Mouse (Mus musculus) heart, embryonic 12.5 days (tissue): ENCODE data around the gene Rbm26. TPM values are rescaled to one million over a fixed set of nuclear protein-coding genes. Genes with fewer than 3 reads are reported as not detected.

Source experiments
- ATAC-seq: fragments of 200-750 bp; cut with Nextera tagmentation; 2 replicates; pipeline ENCODE4 v1.8.0; 2017; ENCODE audit warnings: moderate TSS enrichment, moderate library complexity; ENCODE audit not compliant: insufficient number of reproducible peaks, low FRiP score
- H3K27ac ChIP-seq: fragments of 300-500 bp; sonication (generic); 2 replicates; pipeline ENCODE4 v1.5.1; 2016; ENCODE audit warnings: mild to moderate bottlenecking, moderate library complexity; ENCODE audit not compliant: poor library complexity, severe bottlenecking
- H3K27me3 ChIP-seq: fragments of 300-500 bp; sonication (generic); replicated peaks from 2 replicates; pipeline ENCODE4 v1.6.1; 2016; ENCODE audit warnings: mild to moderate bottlenecking, moderate library complexity
- H3K36me3 ChIP-seq: fragments of 300-500 bp; sonication (generic); 2 replicates; pipeline ENCODE4 v1.6.1; 2016; ENCODE audit warnings: mild to moderate bottlenecking, moderate library complexity
- H3K4me1 ChIP-seq: fragments of 300-500 bp; sonication (generic); replicated peaks from 2 replicates; pipeline ENCODE4 v1.6.1; 2016; ENCODE audit warnings: mild to moderate bottlenecking
- H3K4me2 ChIP-seq: fragments of 300-500 bp; sonication (generic); 2 replicates; pipeline ENCODE4 v1.6.1; 2016; ENCODE audit warnings: mild to moderate bottlenecking, moderate library complexity
- H3K4me3 ChIP-seq: fragments of 300-500 bp; sonication (generic); 2 replicates; pipeline ENCODE4 v1.5.1; 2016; ENCODE audit warnings: mild to moderate bottlenecking
- H3K9ac ChIP-seq: fragments of 300-500 bp; sonication (generic); 2 replicates; pipeline ENCODE4 v1.6.1; 2016; ENCODE audit warnings: mild to moderate bottlenecking, moderate library complexity
- H3K9me3 ChIP-seq: fragments of 300-500 bp; sonication (generic); replicated peaks from 2 replicates; pipeline ENCODE4 v1.6.1; 2016; ENCODE audit warnings: mild to moderate bottlenecking, moderate library complexity
- WGBS: fragments of 180-500 bp; shearing (Covaris S2); methylation state at CpG from one replicate; pipeline ENCODE4 v1.1.7; 2016; 5-methylcytosine and 5-hydroxymethylcytosine counted together
- polyA plus RNA-seq: library from polyadenylated mRNA; unstranded; fragments of >200 nt; fragmentation: Nextera tagmentation; extraction: Ambion mirVana; gene quantifications from 2 replicates; pipeline ENCODE4 v1.2.1, GENCODE M21; 2016

Rbm26 gene
- polyA plus RNA-seq, 1 experiment from 2014 or later: 25.6 TPM

DNA sequence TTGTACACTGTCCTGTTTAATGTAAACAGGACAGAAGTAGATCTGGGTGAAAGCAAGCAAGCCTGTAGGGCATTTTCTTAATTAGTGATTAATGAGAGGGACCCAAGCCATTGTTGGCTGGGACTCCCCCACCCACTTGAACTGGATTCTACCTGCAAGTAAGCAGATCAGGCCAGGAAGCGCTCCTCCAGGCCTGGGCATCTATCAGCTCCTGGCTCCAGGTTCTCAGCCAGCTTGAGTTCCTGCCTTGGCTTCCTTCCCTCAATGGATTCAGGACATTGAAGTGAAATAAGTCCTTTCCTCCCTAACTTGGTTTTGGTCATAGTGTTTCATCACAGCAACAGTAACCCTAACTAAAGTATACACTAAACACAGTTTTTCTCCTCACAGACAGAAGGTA, 9.9 kb downstream of the Rbm26 start:
- H3K9me3 ChIP-seq: no peaks in the 10 kb centered on the region
- no peak overlapping the region for H3K9ac ChIP-seq
- H3K4me2 ChIP-seq: no peak overlapping the region
- 87% methylated on average over 1 of the region's 1 CpGs for WGBS
- H3K27me3 ChIP-seq: no peaks in the 10 kb centered on the region
- no peak for ATAC-seq
- no peak overlapping the region for H3K27ac ChIP-seq
- H3K4me1 ChIP-seq: no peaks in the 10 kb centered on the region; the same call in 1 of the 2 replicates
- H3K36me3 ChIP-seq: no peaks in the 10 kb centered on the region
- no peak overlapping the region for H3K4me3 ChIP-seq

DNA sequence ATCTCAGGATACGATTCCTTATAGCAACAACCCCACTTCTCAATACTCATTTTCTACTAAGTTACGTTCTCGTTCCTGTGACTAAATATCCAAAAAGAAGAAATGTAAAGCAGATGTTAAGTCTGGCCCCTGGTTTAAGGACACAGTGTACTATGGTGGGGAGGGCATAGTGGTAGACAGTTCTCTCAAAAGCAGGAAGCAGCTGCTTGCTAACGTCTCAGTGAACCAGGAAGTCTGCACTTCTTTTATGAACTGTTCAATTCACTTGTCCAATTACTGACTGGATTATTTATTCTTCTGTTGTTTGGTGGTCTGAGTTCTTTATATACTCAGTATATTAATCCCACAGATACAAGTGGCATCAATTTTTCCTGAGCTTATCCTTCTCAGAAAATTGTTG, 12.3 kb downstream of the Rbm26 start:
- H3K4me3 ChIP-seq: no peak overlapping the region
- no peak overlapping the region for H3K27ac ChIP-seq
- no peaks in the 10 kb centered on the region for H3K27me3 ChIP-seq
- ATAC-seq: no peak
- peaks cover 3% of the 10 kb centered on the region; the same call in 1 of the 2 replicates for H3K4me1 ChIP-seq
- no peaks in the 10 kb centered on the region for H3K9me3 ChIP-seq
- no peak overlapping the region for H3K9ac ChIP-seq
- 75% methylated on average over 4 of the region's 4 CpGs for WGBS
- H3K36me3 ChIP-seq: no peaks in the 10 kb centered on the region
- H3K4me2 ChIP-seq: no peak overlapping the region

DNA sequence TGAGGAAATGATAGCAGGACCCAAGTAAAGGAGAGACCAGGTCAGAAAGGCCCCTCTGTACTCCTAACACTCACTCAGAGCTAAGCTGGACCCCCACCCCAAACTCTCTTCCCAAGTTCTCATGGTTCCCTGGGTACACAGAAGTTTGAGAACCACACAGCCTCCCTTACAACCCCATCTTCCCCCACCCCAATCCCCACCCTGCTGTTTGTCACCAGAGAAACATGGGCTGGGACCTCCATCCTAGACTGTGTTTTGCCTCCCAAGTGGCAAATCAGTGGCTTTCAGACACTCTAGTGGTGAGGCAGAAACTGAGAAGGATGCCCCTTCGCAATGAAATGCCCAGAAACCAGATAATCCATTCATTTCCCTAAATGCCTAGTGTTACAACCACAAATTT, 15.8 kb downstream of the Rbm26 start:
- no peak for ATAC-seq
- H3K4me1 ChIP-seq: peaks cover 3% of the 10 kb centered on the region; the same call in 1 of the 2 replicates
- no peak overlapping the region for H3K4me2 ChIP-seq
- no peaks in the 10 kb centered on the region for H3K9me3 ChIP-seq
- H3K4me3 ChIP-seq: no peak overlapping the region
- H3K27ac ChIP-seq: no peak overlapping the region
- peaks cover 11% of the 10 kb centered on the region for H3K36me3 ChIP-seq
- 94% methylated on average over 1 of the region's 1 CpGs for WGBS
- H3K27me3 ChIP-seq: no peaks in the 10 kb centered on the region
- H3K9ac ChIP-seq: no peak overlapping the region

DNA sequence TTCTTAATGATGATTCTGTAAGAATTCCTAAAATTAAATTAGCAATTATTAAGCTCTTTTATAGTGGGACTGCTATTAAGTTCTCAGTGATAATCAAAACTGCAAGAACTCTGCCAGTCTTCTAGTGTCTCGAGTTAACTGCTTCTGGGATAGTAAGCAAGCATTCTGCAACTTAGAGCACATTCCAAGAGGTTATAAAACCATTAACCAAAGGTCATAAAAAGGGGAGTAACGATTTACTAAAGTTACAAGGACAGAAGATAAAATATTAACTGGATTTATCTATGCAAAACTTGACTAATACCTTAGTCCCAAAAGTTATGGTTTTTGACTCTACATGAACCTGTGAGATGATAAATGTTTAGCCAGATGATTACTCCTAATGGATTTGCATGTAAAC, 18.6 kb downstream of the Rbm26 start:
- H3K4me1 ChIP-seq: peaks cover 3% of the 10 kb centered on the region; the same call in 1 of the 2 replicates
- H3K36me3 ChIP-seq: peaks cover 14% of the 10 kb centered on the region
- no peak overlapping the region for H3K4me2 ChIP-seq
- no peaks in the 10 kb centered on the region for H3K27me3 ChIP-seq
- no peak overlapping the region for H3K4me3 ChIP-seq
- WGBS: 87% methylated on average over 2 of the region's 2 CpGs
- H3K9ac ChIP-seq: no peak overlapping the region
- H3K27ac ChIP-seq: no peak overlapping the region
- no peak for ATAC-seq
- no peaks in the 10 kb centered on the region for H3K9me3 ChIP-seq

DNA sequence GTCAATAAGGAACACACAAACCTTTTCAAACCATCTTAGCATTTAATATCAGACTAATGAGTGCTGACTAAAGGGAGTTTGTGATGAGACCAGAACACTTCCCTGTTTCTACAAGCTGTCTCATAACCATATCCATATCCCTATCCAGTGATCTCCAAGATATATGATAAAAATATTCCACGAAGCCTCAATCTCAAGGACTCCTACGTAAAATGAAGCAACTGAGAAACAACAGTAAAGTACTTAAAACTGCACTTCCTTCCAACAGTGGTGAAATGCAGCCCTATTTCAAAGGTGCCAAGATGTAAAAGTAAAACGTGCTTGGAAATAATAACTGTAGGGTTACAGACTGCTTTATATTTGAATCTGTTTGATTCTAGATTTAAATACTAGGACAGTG, 43.1 kb downstream of the Rbm26 start:
- H3K4me1 ChIP-seq: no peaks in the 10 kb centered on the region
- H3K4me3 ChIP-seq: no peak overlapping the region
- ATAC-seq: no peak
- WGBS: 88% methylated on average over 3 of the region's 3 CpGs
- no peak overlapping the region for H3K9ac ChIP-seq
- no peaks in the 10 kb centered on the region for H3K27me3 ChIP-seq
- peaks cover 25% of the 10 kb centered on the region for H3K36me3 ChIP-seq
- no peaks in the 10 kb centered on the region for H3K9me3 ChIP-seq
- no peak overlapping the region for H3K4me2 ChIP-seq
- H3K27ac ChIP-seq: no peak overlapping the region

DNA sequence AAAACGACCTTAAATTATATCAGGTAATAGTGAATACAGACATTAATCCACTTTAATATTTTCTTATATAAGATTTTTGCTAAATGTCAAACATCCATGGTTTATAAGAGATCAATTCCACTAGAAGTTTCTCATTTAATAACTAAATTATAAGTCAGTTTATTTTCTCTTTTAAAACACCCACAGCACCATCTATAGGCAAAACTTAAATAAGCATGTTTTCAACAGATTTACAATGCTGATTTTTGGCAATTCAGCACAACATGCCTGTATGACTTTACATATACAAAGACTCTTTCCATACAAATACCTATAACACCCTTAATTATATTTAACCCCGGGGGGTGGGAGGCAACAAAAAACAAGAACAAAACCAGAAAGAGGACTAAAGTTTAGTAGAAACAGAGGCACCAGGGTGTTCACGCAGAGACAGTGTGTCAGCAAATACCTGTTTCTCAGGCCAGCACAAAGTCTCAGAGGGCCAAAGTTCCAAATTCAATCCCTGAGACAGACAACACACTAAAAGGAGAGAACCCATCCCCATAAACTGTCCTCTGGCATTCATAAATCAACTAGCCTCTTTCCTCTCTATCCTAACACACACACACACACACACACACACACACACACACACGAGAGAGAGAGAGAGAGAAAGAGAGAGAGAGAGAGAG, 49.3 kb downstream of the Rbm26 start:
- H3K4me3 ChIP-seq: no peak overlapping the region
- no peaks in the 10 kb centered on the region for H3K4me1 ChIP-seq
- peaks cover 44% of the 10 kb centered on the region for H3K36me3 ChIP-seq
- H3K27me3 ChIP-seq: no peaks in the 10 kb centered on the region
- no peak overlapping the region for H3K27ac ChIP-seq
- H3K9ac ChIP-seq: no peak overlapping the region
- H3K4me2 ChIP-seq: no peak overlapping the region
- ATAC-seq: no peak
- H3K9me3 ChIP-seq: no peaks in the 10 kb centered on the region
- WGBS: 76% methylated on average over 4 of the region's 4 CpGs

- no peak overlapping the region for H3K4me2 ChIP-seq
- no peak for ATAC-seq
- no peak overlapping the region for H3K27ac ChIP-seq
- H3K9me3 ChIP-seq: no peaks in the 10 kb centered on the region
- no peak overlapping the region for H3K4me3 ChIP-seq
- no peaks in the 10 kb centered on the region for H3K4me1 ChIP-seq
- H3K27me3 ChIP-seq: no peaks in the 10 kb centered on the region
- no peak overlapping the region for H3K9ac ChIP-seq
- WGBS: 90% methylated on average over 9 of the region's 9 CpGs
- H3K36me3 ChIP-seq: peaks cover 51% of the 10 kb centered on the region
Observed at GRCm38 (mm10) chr14:105124513-105124912, 52.6 kb downstream of the Rbm26 start.

GRCm38 (mm10) chr14:105115402-105115801, 61.7 kb downstream of the Rbm26 start:
- no peaks in the 10 kb centered on the region for H3K27me3 ChIP-seq
- peaks cover 25% of the 10 kb centered on the region for H3K36me3 ChIP-seq
- no peak overlapping the region for H3K4me2 ChIP-seq
- no peak overlapping the region for H3K4me3 ChIP-seq
- 91% methylated on average over 2 of the region's 2 CpGs for WGBS
- no peaks in the 10 kb centered on the region for H3K4me1 ChIP-seq
- H3K27ac ChIP-seq: no peak overlapping the region
- no peak overlapping the region for H3K9ac ChIP-seq
- no peaks in the 10 kb centered on the region for H3K9me3 ChIP-seq
- no peak for ATAC-seq

DNA sequence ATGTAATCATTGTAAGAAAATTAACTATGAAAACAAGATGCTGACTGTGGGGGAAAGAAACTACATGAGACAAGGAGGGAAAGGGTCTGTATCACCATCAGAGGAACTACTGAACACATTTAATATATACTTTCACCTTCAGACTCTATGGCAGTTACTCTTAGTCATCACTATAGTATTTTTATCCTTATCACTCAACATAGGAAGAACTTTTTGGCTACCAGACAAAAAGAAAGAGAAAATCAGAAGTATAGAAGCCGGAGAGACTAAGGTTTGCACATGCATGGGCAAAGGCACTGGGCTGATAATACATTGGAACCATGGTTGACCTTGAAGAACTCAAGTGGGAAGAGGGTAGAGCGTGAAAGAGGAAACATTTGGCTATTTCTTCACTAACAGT, 70.9 kb downstream of the Rbm26 start:
- 87% methylated on average over 2 of the region's 2 CpGs for WGBS
- Histone ChIP-seq H3K27ac (no peak overlapping the region), H3K4me2 (no peak overlapping the region), H3K4me3 (no peak overlapping the region), H3K9ac (no peak overlapping the region), H3K4me1 (no peaks in the 10 kb centered on the region), H3K36me3 (peaks cover 10% of the 10 kb centered on the region; the same call in 1 of the 2 replicates), H3K27me3 (no peaks in the 10 kb centered on the region), H3K9me3 (no peaks in the 10 kb centered on the region)
- ATAC-seq: no peak

DNA sequence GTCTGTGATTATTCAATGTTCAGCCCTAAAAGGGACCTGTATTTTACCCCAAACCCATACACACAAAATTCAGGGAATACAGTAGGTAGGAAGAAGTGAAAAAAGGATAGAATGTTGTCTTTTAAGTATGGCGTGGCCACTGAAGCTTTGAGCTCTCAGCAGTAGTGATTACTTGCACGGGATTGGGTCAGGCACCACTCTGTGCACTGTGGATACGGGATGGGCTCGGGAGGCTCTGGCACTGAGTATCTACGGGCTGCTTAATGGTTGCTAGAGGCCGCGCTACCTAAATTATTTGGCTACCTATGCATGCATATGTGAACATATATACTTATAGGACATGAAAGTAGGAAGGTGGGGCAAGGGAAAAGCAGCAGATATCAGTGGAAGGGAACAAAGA, 78.3 kb downstream of the Rbm26 start:
- H3K9me3 ChIP-seq: no peaks in the 10 kb centered on the region
- no peak overlapping the region for H3K4me3 ChIP-seq
- H3K4me2 ChIP-seq: no peak overlapping the region
- H3K4me1 ChIP-seq: no peaks in the 10 kb centered on the region
- H3K9ac ChIP-seq: no peak overlapping the region
- H3K27ac ChIP-seq: no peak overlapping the region
- peaks cover under 1% of the 10 kb centered on the region; the same call in 1 of the 2 replicates for H3K36me3 ChIP-seq
- H3K27me3 ChIP-seq: no peaks in the 10 kb centered on the region
- 77% methylated on average over 7 of the region's 7 CpGs for WGBS
- ATAC-seq: no peak

DNA sequence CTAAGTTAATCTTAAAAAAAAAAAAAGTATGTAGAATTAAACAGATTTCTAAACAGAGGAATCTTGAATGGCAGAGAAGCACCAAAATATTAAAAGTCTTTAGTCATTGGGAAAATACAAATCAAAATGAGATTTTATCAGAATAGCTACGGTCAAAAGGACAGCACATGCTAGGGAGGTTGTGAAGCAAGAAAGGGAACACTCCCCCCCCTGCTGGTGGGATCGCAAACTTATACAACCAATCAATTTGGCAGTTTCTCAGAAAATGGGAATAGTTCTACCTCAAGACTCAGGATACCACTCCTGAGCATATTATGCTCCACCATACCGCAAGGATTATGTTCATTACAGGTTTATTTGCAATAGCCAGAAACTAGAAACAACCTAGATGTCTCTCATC, 80.9 kb downstream of the Rbm26 start:
- Histone ChIP-seq H3K4me3 (no peak overlapping the region), H3K4me2 (no peak overlapping the region), H3K4me1 (no peaks in the 10 kb centered on the region), H3K27ac (no peak overlapping the region), H3K36me3 (no peaks in the 10 kb centered on the region), H3K27me3 (no peaks in the 10 kb centered on the region), H3K9me3 (no peaks in the 10 kb centered on the region), H3K9ac (no peak overlapping the region)
- no peak for ATAC-seq
- 52% methylated on average over 3 of the region's 3 CpGs for WGBS

DNA sequence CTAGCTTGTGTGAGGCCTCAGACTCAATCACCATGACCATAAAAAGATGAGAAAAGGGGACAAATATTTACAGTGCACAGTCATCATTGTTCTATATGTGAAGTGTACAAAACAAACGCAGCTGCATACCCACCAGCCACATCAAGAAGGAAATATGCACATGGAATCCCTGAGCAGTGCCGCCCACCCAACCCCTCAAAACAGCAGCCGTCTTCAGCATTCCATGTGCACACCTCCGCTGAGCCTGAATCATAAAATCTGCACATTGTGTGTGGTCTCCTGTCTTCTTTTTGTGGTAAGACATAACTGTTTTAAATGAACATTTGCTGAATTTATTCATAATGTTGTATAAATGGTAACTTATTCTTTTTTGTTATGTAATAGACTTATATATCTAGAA, 90.1 kb downstream of the Rbm26 start:
- Histone ChIP-seq H3K36me3 (no peaks in the 10 kb centered on the region), H3K4me1 (peaks cover 9% of the 10 kb centered on the region; the same call in 1 of the 2 replicates), H3K27me3 (no peaks in the 10 kb centered on the region), H3K27ac (no peak overlapping the region), H3K4me3 (no peak overlapping the region), H3K9ac (no peak overlapping the region), H3K9me3 (no peaks in the 10 kb centered on the region), H3K4me2 (no peak overlapping the region)
- no peak for ATAC-seq
- 81% methylated on average over 4 of the region's 4 CpGs for WGBS
